Mouse (Mus musculus) megakaryocyte-erythroid progenitor cell, adult 5-6 weeks (primary cell): ENCODE measurements at regions not wholly inside any gene's neighbourhood (a gene's known extent, or its start where the extent isn't known, plus 50 kb on each side); places are given as distances from the start of the nearest gene placed in this dataset.

Source experiments
- ATAC-seq: replicated peaks from 2 replicates; pipeline ENCODE4 v1.8.0; 2016; ENCODE audit warnings: mild to moderate bottlenecking, inconsistent platforms; ENCODE audit not compliant: severe bottlenecking, poor library complexity, low FRiP score, low TSS enrichment

DNA sequence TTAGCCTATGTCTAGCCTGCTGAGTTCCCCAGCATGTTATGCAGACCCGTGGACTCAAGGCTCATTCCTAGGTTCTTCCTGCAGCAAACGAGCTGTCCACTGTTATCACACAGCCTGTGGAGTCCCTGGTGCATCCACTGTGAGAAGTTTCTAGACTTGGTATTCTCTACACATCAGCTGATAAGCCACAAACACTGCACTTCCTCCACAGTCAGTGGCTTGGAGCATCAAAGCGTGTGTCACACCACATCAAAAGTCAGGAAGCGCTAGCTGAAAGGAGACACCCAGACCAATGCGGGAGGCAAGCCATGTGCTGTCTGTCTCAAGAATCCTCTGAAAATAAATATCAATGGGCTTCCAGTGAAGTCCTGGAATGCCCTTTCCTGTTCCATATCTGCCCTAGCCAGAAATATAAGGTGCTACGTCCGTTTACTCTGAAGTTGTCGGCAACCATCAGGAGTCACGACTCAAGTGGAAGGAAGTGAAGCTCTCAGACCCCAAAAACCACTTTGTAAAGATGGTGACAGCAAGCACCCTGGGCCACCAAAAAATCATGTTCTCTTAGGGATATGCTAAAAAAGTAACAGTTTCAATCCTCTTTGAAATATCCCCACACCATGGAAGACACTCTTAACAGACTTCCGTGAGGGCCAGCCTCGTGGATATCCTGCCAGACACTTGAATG lies 227.7 kb downstream of the Adgrl2 start:
- peak; percentile 65 for ATAC-seq

DNA sequence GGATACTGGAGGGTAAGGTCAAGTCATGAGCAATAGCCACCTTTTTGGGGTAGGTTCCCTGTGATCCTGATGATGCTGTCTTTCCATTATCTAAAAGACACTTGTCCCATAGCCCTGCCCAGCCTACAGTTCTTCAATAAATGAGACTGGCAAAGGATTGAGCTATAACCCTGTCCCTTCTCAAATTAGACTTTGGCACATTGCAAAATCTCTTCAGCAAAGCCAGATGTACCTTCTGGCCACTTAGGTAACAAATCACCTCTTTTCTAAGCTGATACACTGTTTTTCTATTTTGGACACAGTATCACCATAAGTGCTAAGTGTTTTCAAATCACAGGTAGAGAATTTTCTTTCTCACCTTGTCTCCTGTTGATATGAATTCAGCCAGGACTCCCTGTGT lies 228.8 kb downstream of the Adgrl2 start:
- ATAC-seq: no peak

DNA sequence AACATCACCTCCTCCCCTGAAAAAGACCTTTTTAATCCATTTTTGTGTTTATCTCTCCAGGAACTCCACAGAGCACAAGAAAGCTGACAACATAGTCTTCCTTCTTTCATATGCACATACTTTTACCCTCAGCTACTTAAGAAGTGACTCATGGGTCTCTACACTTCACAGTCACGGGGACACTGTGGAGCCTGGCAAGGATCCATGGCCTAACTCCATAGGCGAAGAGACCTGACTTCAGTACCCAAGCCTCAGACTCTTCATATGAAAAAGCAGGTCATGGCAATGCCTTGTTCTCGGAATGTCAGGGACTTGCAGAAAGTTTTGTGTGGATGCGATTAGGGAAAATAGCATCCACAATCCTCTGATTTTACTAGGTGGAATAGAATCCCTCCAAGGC lies 230.9 kb downstream of the Adgrl2 start:
- ATAC-seq: no peak

DNA sequence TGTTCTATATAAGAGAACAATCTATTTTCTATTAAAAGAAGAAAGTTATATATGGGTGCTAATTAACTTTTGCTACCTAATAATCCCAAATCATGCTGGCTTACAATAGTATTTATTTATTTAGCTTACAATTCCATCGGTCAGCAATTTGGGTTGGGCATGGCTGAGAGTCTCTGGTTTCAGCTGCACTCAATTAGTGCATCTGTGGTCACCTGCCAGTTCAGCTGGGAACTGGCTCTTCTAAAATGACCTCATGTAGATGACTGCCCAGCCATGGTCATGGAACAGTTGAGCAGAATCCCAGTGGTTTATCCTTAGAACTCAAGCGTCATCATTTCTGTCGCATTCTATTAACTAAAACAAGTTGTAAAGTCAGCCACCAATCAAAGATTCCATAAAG lies 244.1 kb downstream of the Adgrl2 start:
- no peak for ATAC-seq

DNA sequence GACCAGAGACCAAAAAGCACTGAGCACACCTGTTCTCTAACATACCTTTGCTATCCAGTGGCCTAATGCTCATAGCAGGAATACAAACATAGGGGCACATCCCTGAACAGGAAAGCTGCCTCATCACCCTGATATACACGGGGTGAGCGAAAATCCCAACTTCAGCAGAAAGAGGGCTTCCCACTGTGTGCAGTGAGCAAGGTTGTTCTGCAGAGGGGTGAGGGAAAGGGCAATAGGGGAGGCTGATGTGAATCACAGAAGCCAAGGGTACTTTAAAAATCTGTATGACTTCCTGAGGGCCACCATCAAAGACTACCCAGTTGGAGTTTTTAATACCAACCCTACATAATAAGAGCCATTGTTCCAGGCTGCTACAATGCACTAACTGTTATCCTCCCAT lies 245.7 kb downstream of the Adgrl2 start:
- no peak for ATAC-seq

DNA sequence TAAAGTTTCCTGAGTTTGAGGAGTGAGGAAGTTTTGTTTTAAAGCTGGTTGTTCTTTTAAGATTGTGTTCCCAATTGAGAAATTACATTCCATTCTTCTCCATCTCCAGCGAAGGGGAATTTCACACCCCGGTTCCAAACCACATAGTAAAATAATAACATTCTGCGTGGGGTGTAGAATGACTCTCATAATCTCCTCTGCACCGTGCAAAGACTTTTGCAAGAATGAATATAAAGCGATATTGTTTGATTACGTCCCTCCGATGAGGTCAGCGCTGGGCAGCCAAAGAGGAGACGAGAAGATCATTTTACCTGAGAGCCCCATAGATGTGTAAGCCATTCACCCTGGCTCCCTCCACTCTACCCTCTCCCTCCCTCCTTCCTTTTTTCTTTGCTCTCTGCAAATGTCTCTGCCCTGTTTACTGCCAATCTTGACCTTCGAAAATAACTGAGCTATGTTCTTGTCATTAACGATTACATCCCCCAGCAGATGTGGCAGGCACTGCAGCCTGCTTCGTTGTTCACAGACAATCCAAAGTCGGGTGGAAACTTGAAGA lies 256.1 kb downstream of the Adgrl2 start:
- ATAC-seq: no peak

DNA sequence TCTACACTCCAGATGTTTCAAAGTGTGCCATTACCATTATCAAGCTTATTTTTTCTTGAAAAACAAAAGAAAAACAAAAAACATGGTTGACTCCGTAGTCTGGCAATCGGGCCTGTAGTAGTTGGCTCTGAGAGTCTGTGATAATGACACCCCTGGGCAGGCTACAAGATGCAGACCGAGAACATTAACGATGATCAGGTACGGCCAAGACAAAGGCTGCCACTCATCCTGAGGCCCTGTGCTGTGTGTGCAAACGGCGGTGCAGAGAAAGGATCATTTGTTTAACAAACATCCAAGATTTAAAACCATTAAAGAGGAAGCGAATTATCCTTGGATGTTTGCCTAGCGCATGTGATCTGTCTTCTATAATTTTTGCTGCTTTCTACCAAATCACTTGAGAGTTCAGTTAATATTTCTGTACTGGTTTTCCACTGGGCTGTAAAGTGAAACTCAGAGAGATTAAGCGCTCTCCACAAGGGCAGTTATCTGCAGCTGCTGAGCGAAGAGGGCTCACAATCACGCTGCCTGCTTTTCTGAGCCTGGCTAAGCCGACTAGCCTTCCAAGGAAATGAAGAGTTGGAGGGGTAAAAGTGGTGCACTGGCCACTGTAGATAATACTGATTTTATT lies 257.0 kb downstream of the Adgrl2 start:
- no peak for ATAC-seq

DNA sequence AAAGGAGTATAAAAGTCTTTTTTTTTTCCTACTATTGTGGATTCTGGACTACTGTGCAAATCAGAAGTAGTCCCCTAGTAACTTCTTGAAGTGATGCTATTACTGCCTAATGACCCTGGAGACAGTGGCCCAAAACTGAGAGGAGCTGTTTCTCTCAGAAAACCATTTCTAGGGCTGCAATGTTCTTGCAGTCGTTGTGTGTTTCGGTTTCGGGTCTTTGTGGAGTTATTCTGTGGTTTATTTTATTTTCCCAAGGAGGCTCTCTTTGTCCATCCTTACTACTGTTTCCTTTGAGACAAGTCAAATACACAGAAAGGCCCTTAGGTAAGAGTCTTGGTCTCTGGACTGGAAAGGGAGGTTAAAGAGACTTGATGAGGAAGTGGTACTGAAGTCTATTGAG lies 258.9 kb downstream of the Adgrl2 start:
- ATAC-seq: no peak

DNA sequence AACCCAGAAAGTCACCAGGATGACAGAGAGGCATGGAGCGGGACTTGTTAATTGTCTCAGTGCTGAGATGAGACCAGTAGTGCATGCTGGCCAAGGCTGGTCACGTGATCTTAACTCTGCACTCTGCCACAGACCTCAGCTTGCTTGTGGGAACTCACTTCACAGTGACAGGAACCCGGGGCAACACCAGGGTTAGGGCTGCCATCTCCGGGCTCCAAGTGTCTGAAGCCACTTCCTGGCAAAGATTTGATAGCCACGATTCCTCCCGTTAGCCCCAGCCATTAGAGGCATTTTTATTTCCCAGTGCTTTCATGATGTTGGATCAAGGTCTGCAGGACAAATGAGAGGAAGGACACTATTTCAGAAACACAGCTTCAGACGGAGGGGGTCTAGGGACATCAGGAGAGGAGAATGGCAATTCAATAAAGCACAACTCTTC lies 261.1 kb downstream of the Adgrl2 start:
- ATAC-seq: peak; percentile 89

DNA sequence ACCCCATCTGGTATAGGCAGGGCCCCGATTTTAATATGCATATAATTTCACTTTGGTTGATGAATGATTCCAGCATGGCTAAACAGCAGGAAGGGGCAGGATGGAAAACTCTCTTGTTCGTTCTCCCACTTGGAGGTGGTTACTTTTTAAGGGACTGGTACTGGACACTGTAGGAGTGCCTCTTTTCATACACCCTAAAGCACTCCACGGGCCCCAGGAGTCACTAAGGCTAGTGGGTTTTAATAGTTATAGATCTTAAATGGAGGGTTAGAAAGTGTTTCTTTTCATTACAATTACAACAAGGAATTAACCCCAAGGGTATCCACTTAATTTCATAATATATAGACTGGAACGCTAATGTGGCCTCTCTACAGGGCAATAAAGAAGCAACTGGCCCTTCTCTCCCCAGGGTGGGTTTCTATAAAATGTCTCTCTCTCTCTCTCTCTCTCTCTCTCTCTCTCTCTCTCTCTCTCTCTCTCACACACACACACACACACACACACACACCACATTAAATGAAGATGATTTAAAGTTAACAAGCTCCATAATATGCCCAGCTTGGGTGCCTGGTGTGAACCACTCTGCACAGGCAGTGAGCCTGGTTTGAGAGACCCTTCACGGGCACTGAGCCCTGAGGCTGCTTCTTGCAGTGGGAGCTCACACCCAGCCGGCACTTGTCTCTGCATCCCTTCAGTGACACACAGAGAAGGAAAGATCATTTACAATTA lies 261.7 kb downstream of the Adgrl2 start:
- no peak for ATAC-seq

DNA sequence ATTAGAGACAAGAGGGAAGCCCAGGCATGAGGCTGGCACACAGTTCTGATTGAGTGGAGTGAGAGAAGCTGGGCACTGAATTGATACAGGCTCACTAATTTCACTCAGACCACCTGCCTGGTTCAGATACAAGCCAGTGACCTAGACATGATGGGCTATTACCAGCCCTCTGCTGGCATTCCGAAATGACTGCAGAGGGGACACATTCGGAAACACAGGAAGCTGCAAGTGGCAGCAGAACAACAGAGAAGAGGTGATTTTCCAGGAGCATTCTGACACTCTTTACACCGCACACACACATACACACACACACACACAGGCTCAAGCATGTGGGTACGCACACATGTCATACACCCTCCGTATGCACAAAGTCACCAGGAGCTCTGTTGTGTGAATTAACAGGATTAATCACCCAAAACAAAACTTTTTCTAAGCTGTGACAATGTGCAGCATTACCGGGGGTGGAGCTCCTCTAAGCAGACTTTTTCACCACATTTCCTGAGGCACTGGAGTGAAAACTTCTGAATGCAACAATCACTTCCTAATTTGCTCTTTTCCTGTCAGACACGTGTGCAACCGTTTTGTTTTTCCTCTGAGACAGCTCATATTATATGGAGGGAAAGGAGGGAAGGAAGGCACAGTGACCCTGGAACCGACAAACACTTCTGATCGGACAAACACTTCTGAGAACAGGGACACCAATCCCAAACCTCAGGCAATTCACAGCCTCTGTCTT lies 263.6 kb downstream of the Adgrl2 start:
- ATAC-seq: 0 out of 2 replicates have a peak, but pooled peaks have one; percentile 23

DNA sequence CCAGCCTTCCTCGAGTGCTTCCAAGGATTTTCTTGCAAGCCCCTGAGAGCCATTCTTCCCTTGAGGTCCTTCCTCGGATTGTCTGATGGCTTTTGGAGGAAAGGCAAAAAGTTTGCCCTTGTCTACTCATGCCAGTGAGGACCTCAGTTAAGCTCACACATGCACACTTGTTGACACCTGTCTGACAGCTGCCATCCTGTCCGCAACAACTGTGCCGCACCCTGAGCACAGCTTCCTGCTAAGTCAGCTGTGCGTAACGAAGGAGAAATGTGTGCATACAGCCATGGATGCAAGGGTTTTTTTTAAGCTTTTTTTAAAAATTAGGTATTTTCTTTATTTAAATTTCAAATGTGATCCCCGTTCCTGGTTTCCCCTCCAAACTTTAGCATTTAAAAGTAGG lies 293.8 kb downstream of the Adgrl2 start:
- ATAC-seq: no peak

DNA sequence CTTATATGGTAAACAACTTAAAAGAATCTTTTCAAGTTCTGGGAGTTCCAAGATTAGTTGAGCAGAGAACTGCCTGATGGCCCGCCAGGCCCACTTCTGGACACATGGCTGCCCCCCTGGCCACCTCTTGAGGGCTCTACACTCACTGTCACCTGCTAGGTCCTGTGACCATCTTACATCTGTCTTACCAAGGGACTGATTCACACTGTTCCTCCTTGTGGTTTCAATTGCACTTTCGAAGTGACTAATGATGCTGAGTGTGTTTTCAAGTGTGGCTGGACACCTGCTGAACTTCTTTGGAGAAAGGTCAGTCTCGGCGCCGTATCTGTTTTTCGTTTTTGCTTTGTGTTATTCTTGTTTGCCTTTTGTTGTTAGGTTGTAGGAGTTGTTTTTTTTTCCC lies 294.9 kb downstream of the Adgrl2 start:
- ATAC-seq: no peak

DNA sequence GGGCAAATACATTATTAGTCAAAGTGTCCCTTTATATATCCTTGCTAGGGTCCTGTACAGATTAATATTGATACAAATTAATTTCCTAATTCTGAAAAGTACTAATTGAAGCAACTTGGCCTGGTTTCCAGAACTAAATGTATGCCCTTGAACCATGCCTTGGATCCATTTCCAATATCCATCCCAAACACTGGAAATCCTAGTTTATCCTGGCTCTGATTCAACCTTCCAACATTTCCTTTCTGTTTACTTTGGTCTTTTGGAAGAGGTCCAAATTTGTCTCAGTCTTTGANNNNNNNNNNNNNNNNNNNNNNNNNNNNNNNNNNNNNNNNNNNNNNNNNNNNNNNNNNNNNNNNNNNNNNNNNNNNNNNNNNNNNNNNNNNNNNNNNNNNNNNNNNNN lies 307.2 kb downstream of the Adgrl2 start:
- no peak for ATAC-seq

DNA sequence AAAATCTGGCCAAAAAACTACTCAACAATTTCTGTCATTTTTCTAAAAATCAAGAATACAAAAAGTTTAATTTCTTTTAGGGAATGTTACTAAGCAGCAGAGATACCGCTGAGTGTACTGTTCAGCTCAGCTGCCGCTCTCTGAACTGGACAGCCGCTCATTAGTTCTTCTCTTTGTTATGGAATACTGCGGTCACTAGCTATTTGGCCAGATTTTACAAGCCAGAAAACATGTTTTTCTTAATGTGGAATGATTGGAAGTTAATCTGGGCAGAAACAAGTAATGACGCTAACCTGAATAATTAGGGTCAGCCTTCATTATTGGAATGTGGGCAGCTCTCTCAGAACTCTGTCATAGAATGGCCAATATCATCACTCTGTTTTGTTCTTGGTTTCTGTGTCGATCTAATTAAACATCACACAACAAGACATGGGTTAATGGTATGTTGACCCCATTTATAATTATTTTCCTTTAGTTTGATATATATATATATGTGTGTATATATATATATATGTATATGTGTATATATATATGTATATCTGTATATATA lies 307.8 kb downstream of the Adgrl2 start:
- ATAC-seq: no peak

DNA sequence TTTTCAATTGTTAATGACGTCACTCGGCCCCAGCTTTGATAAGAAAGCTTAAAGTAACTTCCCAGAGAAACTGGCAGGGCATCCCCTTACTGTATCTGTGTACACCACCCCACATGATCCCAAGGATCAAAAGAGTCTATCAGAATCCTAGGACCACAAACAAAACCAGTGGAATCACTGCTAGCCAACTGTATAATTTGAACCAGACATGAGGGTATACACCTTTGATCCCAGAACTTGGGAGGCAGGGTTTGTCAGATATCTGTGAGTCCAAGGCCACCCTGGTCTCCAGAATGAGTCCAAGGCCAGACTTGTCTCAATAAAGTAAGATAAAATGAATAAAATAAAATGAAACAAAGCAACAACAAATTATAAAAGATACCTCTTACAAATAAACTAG lies 309.2 kb downstream of the Adgrl2 start:
- no peak for ATAC-seq

DNA sequence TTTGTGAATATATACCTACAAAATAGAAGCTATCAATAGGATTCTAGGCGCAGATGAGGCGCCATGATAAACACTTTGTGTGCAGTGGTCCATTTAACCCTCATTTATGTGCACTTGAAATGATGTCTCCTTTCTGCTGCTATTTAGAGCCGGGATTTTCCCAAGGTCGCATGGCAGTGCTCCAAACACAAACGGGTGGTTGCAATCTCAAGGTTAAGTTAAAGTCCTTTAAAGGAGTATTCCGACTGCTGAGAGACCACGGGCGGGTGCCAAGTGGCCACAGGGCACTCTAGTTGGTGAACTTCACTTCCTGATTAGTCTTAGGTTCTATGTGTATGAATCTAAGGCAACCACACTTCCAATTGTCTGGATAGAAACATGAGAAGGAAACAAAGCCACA lies 309.6 kb downstream of the Adgrl2 start:
- no peak for ATAC-seq

DNA sequence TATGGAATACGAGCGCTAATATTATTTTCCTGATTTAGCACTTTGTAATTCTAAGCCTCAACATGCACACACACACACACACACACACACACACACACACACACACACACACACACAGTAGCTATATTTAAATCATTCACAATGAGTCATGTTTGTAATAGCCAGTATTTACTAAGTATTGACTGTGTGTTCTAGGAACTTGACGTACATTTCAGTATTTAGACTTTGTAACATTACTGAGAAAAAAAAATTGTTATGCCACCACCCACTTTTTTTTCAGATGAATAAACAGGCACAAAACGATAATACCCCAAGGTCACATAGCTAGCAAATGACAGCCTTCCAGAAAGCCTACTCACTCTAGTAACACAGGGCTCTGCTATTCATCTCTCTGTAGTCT lies 310.3 kb downstream of the Adgrl2 start:
- ATAC-seq: no peak

DNA sequence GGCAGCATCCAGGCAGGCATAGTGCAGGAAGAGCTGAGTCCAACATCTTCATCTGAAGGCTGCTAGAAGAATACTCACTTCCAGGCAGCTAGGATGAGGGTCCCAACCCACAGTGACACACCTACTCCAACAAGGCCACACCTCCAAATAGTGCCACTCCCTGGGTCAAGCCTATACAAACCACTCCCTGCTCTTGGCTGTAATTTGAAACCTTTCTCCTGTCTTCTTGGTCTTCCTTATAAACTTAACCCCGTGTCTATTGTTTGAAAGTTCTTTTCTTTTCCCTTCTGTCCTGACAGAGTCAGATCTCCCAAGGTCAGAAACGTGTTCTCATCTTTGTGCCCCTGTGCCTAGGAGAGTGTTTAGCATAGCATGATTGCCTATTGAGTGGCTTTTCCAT lies 311.2 kb downstream of the Adgrl2 start:
- no peak for ATAC-seq

DNA sequence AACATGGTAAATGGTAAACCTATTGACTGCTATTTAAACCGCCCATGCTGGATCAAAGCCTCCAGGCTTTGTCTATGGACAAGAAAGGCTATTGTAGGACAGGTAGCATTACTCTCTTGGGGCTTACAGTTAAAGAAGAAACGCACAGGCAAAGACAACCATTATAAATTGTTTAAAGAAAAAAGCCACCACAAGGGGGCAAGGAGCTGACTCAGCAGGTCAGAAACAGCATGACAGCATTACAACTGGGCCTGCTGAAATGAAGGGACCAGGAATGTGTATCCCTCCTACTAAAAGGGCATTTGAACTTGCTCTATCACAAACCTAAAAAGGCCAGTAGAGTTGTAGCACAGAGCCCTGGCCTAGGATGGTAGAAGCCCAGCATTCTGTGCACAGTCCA lies 314.3 kb downstream of the Adgrl2 start:
- 0 out of 2 replicates have a peak, but pooled peaks have one; percentile 59 for ATAC-seq
